Mouse (Mus musculus) stomach, embryonic 16.5 days (tissue): ENCODE data around the gene Atp6v1e2. TPM values are rescaled to one million over a fixed set of nuclear protein-coding genes. Genes with fewer than 3 reads are reported as not detected.

ENCODE experiments used
- ATAC-seq: fragments of 200-750 bp; cut with Nextera tagmentation; 2 replicates; pipeline ENCODE4 v1.8.0; 2017; ENCODE audit warnings: moderate number of reproducible peaks, moderate TSS enrichment; ENCODE audit not compliant: insufficient read depth, low FRiP score
- H3K27ac ChIP-seq: fragments of 300-500 bp; sonication (generic); 2 replicates; pipeline ENCODE4 v1.5.1; 2014; ENCODE audit warnings: low read length
- H3K27me3 ChIP-seq: fragments of 300-500 bp; sonication (generic); 2 replicates; pipeline ENCODE4 v1.6.1; 2014; ENCODE audit warnings: low read length, control low read depth, mixed read lengths; ENCODE audit not compliant: control insufficient read depth, insufficient read depth
- H3K36me3 ChIP-seq: fragments of 300-500 bp; sonication (generic); 2 replicates; pipeline ENCODE4 v1.6.1; 2014; ENCODE audit warnings: low read length; ENCODE audit not compliant: control insufficient read depth, insufficient read depth
- H3K4me1 ChIP-seq: fragments of 300-500 bp; sonication (generic); 2 replicates; pipeline ENCODE4 v1.6.1; 2014; ENCODE audit warnings: low read length, control low read depth, mixed read lengths; ENCODE audit not compliant: control insufficient read depth, insufficient read depth
- H3K4me2 ChIP-seq: fragments of 300-500 bp; sonication (generic); 2 replicates; pipeline ENCODE4 v1.6.1; 2014; ENCODE audit warnings: low read depth, low read length, mixed read lengths
- H3K4me3 ChIP-seq: fragments of 300-500 bp; sonication (generic); replicated peaks from 2 replicates; pipeline ENCODE4 v1.5.1; 2014; ENCODE audit warnings: mild to moderate bottlenecking, low read length
- H3K9ac ChIP-seq: fragments of 300-500 bp; sonication (generic); 2 replicates; pipeline ENCODE4 v1.6.1; 2014; ENCODE audit warnings: low read length
- H3K9me3 ChIP-seq: fragments of 300-500 bp; sonication (generic); replicated peaks from 2 replicates; pipeline ENCODE4 v1.6.1; 2016; ENCODE audit warnings: low read length, control low read depth; ENCODE audit not compliant: control insufficient read depth
- WGBS: fragments of 180-500 bp; shearing (Covaris S2); extraction: QIAGEN DNeasy Blood & Tissue Kit; methylation state at CpG from one replicate; pipeline ENCODE4 v1.1.7; 2014; 5-methylcytosine and 5-hydroxymethylcytosine counted together
- polyA plus RNA-seq: library from polyadenylated mRNA; unstranded; fragments of >200 nt; fragmentation: Nextera tagmentation; extraction: Ambion mirVana; gene quantifications from 2 replicates; pipeline ENCODE4 v1.2.1, GENCODE M21; 2015

Gene Atp6v1e2
- polyA plus RNA-seq = 0.18 TPM in 1 of 2 replicates, not detected in the other

DNA sequence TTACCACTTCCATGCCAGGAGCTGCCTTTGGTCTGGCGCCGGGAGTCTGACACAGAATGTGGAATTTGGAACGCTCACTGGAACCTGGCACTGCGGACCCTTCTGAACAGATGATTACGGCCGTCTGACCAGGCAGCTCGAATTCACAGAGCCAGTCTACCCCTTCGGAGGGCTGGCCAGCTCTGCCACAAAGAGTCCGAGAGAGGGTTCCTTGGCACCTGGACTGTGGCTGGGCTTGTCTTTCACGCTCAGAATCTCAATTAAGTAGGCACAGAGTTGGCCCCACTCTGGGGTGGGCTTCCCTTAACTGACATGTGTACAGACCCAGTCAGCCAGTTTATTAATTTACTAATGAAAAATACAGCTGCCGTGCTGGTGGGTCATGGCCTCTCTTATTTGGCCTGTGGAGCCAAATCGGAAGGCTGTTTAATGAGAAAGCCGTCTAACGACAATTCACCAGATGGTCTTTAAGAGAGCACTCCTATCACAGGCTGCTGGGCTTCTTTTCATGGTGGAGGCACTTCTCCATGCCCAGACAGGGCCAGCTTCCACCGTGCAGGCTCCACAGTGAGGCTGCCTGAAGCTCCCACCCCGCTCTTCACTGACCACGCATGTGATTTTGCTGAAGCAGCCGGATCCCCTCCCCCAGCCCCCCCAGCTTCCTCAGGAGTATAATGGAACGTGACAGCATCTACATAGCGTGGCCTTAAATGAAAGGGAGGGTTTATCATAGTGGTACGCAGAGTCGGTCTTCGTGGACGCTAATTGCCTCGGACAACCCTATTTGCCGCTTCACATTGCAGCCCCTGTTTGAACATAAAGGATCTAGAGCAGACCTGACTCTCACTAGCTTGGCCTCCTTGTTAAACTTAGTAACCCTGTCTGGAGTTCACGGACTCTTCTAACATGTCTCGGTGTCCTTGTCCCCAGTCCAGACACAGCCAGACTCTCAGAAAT is at the start of gene Atp6v1e2:
Atp6v1e2 (minus strand) TSS at position 58 of the 957 bp plus-strand sequence.
- WGBS = 80% methylated on average over 28 of the region's 28 CpGs

DNA sequence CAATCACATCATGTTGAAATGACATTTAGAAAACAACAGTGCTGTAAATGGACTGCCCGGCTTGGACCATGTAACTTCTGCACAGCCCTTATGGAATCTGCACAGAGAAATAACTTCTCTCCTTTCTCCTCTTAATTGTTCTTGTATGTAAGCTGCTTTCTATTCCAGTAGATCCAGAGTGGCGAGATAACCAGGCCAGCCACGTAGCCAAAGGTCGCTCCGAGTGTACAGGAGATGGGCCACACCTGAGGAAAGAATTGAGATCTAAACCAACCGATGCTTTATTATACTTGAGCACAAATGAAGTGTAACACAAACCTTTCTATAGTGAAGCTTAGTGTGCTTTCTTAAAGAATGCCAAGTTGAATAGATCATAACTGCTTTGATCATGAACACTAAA is 49.6 kb upstream of the Atp6v1e2 start:
- WGBS = 76% methylated on average over 6 of the region's 6 CpGs
- H3K4me3 ChIP-seq = no peak overlapping the region
- no peak overlapping the region for H3K4me2 ChIP-seq
- no peaks in the 10 kb centered on the region for H3K4me1 ChIP-seq
- H3K9me3 ChIP-seq = no peaks in the 10 kb centered on the region
- 0 out of 2 replicates have a peak, but pooled peaks cover 5% of the 10 kb centered on the region for H3K36me3 ChIP-seq
- H3K27ac ChIP-seq = no peak overlapping the region
- H3K9ac ChIP-seq = no peak overlapping the region
- no peaks in the 10 kb centered on the region for H3K27me3 ChIP-seq
- ATAC-seq = no peak

More for the DNA sequence above, at the start of gene Atp6v1e2:
- Histone ChIP-seq H3K9ac (no peak within 1 kb of the TSS), H3K4me2 (no peak within 1 kb of the TSS), H3K27me3 (no peaks in the 10 kb centered on the region), H3K9me3 (no peaks in the 10 kb centered on the region), H3K27ac (0 out of 2 replicates have a peak within 1 kb of the TSS, but pooled peaks have one; percentile 6), H3K4me1 (no peaks in the 10 kb centered on the region), H3K36me3 (no peaks in the 10 kb centered on the region), H3K4me3 (no peak within 1 kb of the TSS)
- ATAC-seq = no peak

DNA sequence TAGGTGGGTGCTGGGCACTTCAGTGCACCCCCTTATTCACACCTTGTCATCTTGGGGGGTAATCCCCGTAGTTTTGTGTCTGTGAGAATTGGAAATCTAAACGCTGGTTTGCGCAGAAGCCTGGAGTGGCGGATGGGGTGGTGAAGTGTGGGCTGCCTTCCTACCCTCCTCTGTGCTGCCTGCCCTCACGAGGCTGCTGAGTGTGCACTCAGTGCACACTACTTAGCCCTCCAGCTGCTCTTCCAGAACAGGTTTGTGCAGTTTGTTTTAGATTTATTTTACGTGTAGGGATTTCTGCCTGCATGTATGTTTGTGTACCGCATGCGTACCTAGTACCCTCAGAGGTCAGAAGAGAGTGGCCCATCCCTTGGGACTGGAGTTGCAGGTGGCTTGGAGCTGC is 43.6 kb upstream of the Atp6v1e2 start:
- H3K9me3 ChIP-seq = no peaks in the 10 kb centered on the region
- H3K36me3 ChIP-seq = no peaks in the 10 kb centered on the region
- H3K27ac ChIP-seq = no peak overlapping the region
- H3K9ac ChIP-seq = no peak overlapping the region
- 81% methylated on average over 8 of the region's 8 CpGs for WGBS
- H3K4me1 ChIP-seq = peaks cover 3% of the 10 kb centered on the region; the same call in 1 of the 2 replicates
- ATAC-seq = no peak
- no peak overlapping the region for H3K4me3 ChIP-seq
- no peaks in the 10 kb centered on the region for H3K27me3 ChIP-seq
- H3K4me2 ChIP-seq = no peak overlapping the region

DNA sequence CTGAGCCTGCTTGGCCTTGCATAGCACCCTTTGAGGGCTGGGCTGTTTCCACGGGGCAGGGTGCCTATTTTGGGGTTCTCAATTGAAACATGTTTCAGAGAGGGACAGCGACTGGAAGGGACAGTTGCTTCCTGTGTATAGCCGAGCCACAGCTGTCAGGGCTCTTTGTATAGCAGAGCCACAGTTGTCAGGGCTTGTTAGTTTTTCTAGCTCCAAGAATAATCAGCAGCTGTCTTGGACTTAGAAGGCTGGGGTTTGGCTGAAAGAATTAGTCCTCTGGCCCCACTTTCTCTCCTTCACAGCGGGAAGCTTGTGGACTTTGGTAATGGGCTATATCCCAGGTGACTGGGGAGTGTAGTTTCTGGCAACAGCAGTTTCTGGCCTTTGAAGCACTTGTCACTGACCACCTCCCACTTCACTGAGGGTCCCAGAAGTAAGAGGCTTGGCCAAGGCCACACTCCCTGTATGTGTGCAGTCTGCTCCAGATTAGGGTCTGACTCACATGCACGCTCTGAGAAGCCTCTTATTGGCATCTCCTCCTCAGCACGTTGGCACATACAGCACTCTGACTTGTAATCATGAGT is 41.0 kb upstream of the Atp6v1e2 start:
- no peak for ATAC-seq
- no peak overlapping the region for H3K4me3 ChIP-seq
- H3K9me3 ChIP-seq = no peaks in the 10 kb centered on the region
- H3K4me1 ChIP-seq = peaks cover 3% of the 10 kb centered on the region; the same call in 1 of the 2 replicates
- no peak overlapping the region for H3K27ac ChIP-seq
- H3K36me3 ChIP-seq = no peaks in the 10 kb centered on the region
- no peak overlapping the region for H3K9ac ChIP-seq
- no peak overlapping the region for H3K4me2 ChIP-seq
- WGBS = 60% methylated on average over 6 of the region's 6 CpGs
- H3K27me3 ChIP-seq = no peaks in the 10 kb centered on the region

DNA sequence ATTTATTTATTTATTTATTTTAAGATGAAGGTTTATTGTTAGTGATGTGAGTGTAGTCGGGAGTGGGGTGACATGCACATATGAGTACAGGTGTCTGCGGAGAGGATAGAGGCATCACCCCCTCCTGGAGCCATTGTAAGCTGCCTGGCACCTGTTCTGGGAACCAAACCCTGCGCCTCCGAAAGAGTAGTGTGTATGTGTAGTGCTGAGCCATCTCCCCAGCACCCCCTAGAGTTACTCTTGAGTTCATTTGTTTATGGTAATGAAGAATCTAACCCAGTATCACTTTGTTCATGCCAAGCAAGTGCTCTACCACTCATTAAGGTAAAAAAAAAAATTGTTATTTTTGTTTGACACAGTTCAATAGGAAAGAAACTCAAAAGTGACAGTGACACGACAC is 40.5 kb upstream of the Atp6v1e2 start:
- H3K9me3 ChIP-seq = no peaks in the 10 kb centered on the region
- H3K36me3 ChIP-seq = no peaks in the 10 kb centered on the region
- no peak overlapping the region for H3K27ac ChIP-seq
- no peak for ATAC-seq
- 83% methylated on average over 5 of the region's 5 CpGs for WGBS
- peaks cover 3% of the 10 kb centered on the region; the same call in 1 of the 2 replicates for H3K4me1 ChIP-seq
- H3K4me3 ChIP-seq = no peak overlapping the region
- no peak overlapping the region for H3K4me2 ChIP-seq
- H3K9ac ChIP-seq = no peak overlapping the region
- H3K27me3 ChIP-seq = no peaks in the 10 kb centered on the region

DNA sequence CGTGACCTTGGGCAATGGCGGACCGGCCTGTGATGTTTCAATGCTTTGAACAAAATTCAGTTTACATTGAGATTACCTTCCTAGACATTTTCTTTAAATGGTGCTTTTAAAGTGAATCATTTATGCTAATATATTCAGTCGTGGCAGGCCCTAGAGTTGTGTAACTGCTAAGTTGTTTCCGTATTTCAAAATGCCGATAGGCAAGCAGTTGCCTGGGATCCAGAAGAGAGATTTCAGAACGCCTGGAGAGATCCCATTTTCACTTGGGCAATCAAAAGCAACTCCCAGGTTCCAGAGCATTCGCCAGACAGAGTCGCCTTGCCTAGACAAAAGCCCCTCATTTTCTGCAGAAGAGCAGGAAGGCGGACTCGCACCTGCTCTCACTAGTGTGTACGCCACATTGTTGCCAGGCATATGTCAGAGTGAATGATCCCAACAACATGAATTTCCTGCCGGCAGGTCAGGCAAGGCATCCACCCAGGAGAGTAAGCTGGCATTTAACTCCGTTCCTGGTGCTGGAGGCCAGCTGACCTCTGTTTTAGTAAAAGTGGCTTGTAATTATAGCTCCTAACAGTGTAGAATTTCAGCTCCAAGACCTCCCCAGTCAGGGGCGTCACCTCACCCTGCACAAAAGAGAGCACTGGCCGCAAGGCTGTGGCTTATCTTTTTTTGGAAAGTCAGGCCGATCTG is 38.9 kb upstream of the Atp6v1e2 start:
- H3K36me3 ChIP-seq = no peaks in the 10 kb centered on the region
- WGBS = 48% methylated on average over 17 of the region's 17 CpGs
- ATAC-seq = no peak
- peaks cover 9% of the 10 kb centered on the region for H3K4me1 ChIP-seq
- no peaks in the 10 kb centered on the region for H3K9me3 ChIP-seq
- H3K27me3 ChIP-seq = no peaks in the 10 kb centered on the region
- H3K27ac ChIP-seq = no peak overlapping the region
- no peak overlapping the region for H3K9ac ChIP-seq
- no peak overlapping the region for H3K4me3 ChIP-seq
- H3K4me2 ChIP-seq = no peak overlapping the region

DNA sequence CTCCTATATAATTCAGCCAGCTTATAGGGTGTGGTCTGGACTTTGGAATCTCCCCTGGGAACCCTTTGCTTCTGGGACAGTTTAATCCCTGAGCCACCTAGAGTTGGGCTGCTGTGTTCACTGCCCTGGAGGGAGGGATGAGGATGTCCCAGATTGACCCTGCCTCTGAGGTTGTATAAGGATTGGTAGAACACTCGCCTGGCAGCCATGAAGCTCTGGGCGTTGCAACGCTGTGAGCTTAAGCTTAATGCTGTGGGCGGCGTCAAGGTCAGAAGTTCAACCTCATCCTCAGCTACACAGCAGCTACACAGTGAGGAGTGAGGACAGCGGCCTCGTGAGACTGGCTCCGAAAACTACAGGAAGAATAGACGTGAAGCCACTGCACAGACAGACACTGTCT is 34.8 kb upstream of the Atp6v1e2 start:
- no peaks in the 10 kb centered on the region for H3K36me3 ChIP-seq
- H3K27me3 ChIP-seq = no peaks in the 10 kb centered on the region
- no peak overlapping the region for H3K4me2 ChIP-seq
- H3K27ac ChIP-seq = no peak overlapping the region
- no peaks in the 10 kb centered on the region for H3K9me3 ChIP-seq
- ATAC-seq = peak; percentile 47; the same call in 1 of the 2 replicates
- no peak overlapping the region for H3K9ac ChIP-seq
- H3K4me3 ChIP-seq = no peak overlapping the region
- WGBS = 47% methylated on average over 9 of the region's 9 CpGs
- H3K4me1 ChIP-seq = peaks cover 9% of the 10 kb centered on the region

DNA sequence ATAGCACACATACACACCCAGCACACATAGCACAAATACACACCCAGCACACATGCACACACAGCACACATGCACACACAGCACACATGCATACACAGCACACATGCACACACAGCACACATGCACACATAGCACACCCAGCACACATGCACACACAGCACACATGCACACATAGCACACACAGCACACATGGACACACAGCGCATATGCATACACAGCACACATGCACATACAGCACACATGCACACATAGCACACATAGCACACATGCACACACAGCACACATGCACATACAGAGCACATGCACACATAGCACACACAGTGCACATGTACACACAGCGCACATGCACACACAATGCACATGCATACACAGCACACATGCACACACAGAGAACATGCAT is 34.0 kb upstream of the Atp6v1e2 start:
- no peaks in the 10 kb centered on the region for H3K9me3 ChIP-seq
- 99% methylated on average over 2 of the region's 2 CpGs for WGBS
- peaks cover 8% of the 10 kb centered on the region for H3K4me1 ChIP-seq
- ATAC-seq = no peak
- H3K27ac ChIP-seq = no peak overlapping the region
- no peak overlapping the region for H3K4me3 ChIP-seq
- no peak overlapping the region for H3K9ac ChIP-seq
- H3K36me3 ChIP-seq = no peaks in the 10 kb centered on the region
- no peaks in the 10 kb centered on the region for H3K27me3 ChIP-seq
- no peak overlapping the region for H3K4me2 ChIP-seq

DNA sequence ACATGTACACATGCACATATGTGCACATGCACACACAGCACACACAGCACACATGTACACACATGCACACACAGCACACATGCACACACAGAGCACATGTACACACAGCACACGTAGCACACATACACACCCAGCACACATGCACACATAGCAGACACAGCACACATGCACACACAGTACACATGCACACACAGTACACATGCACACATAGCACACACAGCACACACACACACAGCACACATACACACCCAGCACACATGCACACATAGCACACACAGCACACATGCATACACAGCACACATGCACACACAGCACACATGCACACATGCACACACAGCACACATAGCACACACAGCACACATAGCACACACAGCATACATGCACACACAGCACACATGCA is 33.5 kb upstream of the Atp6v1e2 start:
- no peak for ATAC-seq
- WGBS = 93% methylated on average over 1 of the region's 1 CpGs
- no peak overlapping the region for H3K4me2 ChIP-seq

More for the DNA sequence above, 33.5 kb upstream of the Atp6v1e2 start:
- Histone ChIP-seq H3K9me3 (no peaks in the 10 kb centered on the region), H3K9ac (no peak overlapping the region), H3K4me1 (peaks cover 5% of the 10 kb centered on the region), H3K4me3 (no peak overlapping the region), H3K36me3 (no peaks in the 10 kb centered on the region), H3K27ac (no peak overlapping the region), H3K27me3 (no peaks in the 10 kb centered on the region)
